Mouse (Mus musculus): ENCODE measurements around the gene Rbms3. TPM values are rescaled to one million over a fixed set of nuclear protein-coding genes. Genes with fewer than 3 reads are reported as not detected.

Rbms3 gene
- total RNA-seq, 4 experiments from 2014 or later = 3.4 to 5.5 (median 3.5) TPM

DNA sequence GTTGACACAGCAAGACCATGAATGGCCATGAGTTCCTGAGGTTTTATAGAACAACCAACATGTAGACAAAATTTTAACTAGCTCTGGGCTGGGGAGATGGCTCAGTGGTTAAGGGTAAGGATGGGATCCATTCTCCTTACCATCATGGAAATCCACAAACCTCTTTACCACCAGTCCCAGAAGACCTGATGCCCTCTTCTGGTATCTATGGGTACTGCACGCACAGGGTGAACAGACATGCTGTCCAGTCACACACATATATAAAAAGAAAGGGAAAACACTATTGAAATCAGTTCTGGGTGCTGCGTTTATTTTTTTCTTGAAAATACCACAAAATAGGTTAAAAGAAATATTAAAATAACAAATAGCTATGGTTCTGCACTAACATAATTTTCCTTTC lies 577.8 kb downstream of the Rbms3 start:
- no peak for DNase-seq (ENCODE audit: low spot score in 2 of 2)

DNA sequence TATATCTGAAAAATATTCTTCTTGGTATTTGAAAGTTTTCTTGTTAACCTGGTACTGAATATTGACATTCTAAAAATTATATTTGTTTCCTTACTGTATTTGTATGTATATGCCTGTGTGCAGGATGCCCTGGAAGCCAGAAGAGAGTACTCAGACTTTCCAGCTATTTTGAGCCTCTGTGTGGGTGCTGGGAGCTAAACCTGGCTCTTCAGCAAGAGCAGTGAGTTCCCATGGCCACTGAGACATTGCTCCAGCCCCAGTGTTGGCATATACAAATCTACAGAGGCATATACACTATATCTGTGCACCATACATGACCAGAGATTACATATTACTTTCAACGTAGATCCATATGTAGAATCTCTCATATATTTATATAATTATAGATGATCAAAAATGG lies 581.1 kb downstream of the Rbms3 start:
- no peak for DNase-seq (ENCODE audit: low spot score in 2 of 2)

DNA sequence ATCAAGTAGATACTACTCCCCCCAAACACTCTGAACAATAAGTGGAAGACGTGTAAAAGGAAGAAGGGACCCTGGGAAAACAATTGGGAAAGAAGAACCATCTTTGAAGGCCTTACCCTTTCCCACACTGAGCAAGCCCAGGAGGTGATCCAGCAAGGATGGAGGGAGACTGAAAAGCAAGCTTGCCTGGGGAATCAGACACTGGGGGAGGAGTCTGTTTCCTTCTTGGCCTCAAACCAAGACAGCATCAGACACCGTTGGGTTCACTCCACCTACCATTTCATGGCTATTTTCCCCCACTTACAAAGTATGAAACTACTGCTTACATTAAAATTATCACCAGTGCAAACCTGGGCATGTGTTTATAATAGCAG lies 587.7 kb downstream of the Rbms3 start:
- no peak for DNase-seq (ENCODE audit: low spot score in 2 of 2)

DNA sequence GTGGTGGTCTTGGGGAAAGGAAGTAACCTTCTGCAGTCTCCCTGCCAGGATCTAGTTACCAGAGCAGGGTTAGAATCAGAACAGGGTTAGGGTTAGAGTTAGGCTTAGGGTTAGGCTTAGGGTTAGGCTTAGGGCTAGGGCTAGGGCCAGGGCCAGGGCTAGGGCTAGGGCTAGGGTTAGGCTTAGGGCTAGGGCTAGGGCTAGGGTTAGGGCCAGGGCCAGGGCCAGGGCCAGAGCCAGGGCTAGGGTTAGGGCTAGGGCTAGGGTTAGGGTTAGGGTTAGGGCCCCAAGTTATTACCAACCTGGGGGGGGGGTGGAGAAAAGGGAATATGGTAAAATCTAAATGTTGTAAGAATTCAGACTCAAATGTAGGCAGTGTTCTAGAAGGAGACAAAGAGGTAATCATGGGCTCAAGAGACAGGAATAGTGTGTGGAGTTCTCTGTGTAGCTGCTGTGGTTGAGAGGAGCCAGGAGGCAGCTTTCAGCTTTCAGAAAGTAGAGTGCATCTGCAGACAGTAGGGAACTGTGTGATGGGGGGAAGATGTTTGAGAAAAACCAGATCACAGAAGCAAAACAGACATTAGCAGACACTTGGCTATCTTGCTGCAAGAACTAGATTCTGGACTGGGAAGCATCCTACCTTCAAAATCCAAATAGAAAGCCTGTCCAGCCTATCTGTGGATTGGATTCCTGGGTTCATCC lies 588.3 kb downstream of the Rbms3 start:
- no peak for DNase-seq (ENCODE audit: low spot score in 2 of 2)

DNA sequence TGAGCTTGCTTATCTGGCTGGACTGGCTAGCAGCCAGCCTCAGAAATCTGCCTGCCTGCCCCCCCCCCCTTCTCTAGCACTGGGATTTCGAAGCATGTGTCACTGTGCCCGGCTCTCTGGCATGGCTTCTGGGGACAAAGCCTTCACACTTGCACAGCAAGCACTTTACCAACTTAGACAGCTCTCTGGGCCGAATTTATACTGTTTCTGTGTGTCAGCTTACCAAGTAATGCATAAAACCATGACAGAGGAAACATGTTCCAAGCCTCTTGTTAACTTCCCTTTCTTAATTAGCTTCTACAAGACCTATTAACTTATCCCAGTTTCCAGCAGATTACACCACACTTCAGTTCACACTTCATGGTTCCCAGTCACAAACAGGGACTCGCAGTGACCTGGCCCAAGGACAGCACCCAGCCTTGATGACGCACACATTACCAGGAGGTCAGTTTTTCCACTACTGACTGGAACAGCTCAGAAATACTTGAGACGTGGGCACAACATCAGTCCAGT lies 589.7 kb downstream of the Rbms3 start:
- DNase-seq (ENCODE audit: low spot score in 2 of 2) = peak; percentile 24 to 37

DNA sequence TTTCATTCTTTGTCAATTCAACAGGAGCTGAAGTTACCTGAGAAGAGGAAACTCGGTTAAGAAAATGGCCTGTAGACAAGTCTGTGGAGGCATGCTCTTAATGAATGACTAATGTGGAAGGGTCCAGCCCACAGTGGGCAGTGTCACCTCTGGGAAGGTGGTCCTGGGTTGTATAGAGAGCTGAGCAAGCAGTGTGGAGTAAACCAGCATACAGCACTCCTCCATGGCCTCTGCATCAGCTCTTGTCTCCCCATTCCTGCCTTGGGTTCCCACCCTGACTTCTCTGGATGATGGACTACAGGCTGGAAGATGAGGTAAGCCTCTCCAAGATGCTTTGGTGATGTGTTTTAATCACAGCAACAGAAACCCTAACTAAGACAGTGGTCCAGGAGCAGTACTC lies 597.0 kb downstream of the Rbms3 start:
- DNase-seq (ENCODE audit: low spot score in 2 of 2) = no peak

DNA sequence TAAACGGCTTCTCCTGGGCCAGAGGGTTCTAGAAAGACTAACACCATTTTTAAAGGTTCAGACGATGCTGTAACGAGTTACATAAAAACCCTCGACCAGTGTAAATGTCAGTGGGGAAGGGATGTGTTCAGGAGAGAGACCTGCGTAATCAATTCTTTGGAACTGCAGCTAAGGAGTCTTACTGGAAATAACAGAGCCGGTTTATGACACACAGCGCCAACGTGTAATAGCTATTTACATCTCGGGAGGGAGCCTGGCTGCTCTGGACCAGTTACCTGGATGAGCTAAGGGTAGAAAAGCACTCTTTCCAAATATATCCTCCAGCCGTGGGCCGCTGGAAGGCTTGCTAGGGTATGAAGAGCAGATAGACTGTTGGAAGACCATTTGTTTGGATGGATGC lies 598.5 kb downstream of the Rbms3 start:
- DNase-seq (ENCODE audit: low spot score in 2 of 2) = no peak

DNA sequence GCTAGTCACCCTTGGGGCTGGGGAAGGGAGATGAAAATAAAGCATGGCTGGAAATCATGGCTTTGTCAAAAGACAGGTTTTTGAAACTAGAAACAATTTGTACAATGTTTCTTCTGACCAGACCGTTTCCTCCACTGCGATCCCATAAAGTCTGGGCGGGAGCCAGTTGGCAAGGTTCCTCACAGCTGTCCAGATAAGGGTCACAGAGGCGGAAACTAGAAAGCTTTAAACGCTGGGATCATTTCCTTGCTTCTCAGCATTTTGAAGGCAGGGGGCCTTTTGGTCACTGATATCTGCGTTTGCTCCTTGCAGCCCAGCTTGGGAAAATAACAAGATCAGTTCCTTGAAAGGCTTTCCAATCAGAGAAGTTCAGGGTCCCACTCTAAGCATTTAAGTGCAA lies 598.9 kb downstream of the Rbms3 start:
- peak; percentile 67 to 84 for DNase-seq (ENCODE audit: low spot score in 2 of 2)

DNA sequence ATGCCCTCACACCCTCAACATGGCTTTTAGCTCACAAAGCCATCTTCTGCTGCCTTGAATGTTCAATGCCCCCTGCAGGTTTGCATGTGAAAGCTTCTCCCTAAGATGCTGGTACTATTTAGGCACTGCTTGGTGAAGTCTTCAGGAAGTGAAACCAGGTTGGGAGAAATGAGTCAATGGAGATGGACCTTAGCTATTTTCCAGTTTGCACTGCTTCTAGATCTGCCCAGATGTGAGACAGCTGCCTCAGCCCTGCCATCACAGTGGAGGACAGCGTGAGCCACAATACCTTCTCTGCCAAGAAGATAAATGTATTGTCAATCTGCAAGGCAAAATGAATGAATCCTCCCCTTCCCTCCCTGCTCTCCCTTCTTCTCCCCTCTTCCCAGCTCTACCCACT lies 599.8 kb downstream of the Rbms3 start:
- DNase-seq (ENCODE audit: low spot score in 2 of 2) = no peak

DNA sequence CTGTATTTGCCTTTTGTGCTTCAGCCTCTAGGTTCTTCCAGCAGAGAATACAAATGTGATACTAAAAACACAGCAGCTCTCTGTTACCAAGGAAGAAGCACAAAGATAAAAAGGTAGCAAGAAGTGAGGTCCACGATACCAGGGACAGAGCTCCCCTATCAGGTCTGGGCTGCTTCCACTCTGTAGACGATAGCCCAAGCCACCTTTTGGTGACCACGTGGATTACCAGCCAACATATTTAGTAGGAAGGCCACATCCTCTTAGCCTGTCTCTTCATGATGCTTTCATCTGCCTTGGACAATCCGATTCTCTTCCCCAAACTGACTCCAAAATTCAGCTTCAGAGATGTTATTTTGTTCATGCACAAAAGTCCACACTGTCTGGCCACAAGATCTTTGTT lies 601.1 kb downstream of the Rbms3 start:
- no peak for DNase-seq (ENCODE audit: low spot score in 2 of 2)

DNA sequence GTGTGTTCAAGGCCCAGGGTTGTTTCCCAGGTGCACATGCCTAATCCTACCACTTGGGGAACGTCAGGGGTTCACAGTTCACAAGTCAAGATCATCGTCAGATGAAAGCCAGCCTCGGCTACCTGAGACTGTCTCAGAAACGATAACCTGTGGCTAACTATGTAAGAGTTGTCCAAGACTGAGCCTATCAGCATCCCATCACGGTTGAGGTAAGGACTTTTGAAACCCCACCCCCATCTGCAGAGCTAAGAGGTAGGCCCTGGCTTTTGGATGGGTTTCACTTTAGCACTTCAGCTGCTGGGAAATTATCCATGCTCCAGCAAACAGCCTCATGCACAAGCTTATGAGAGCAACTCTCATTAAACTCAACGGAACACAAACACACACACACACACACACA lies 607.6 kb downstream of the Rbms3 start:
- no peak for DNase-seq (ENCODE audit: low spot score in 2 of 2)

DNA sequence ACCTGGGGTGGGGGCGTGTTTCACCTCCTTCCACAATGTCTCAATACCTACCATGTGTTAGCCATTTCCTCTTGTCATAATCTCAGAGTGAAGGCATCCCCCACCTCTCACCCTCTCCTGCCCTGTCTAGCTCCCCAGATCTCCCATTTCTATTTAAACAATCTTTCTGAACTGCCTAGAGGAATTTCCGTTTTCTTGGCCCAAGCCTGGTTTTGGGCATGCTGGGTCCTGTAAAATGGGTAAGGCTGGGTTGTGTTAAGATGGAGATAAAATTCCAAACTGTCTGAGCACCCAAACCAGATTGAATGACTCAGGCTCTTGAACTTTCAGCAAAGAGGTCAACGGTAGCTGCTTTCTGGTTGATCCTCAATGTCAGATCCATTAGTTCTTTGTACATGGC lies 608.2 kb downstream of the Rbms3 start:
- no peak for DNase-seq (ENCODE audit: low spot score in 2 of 2)

DNA sequence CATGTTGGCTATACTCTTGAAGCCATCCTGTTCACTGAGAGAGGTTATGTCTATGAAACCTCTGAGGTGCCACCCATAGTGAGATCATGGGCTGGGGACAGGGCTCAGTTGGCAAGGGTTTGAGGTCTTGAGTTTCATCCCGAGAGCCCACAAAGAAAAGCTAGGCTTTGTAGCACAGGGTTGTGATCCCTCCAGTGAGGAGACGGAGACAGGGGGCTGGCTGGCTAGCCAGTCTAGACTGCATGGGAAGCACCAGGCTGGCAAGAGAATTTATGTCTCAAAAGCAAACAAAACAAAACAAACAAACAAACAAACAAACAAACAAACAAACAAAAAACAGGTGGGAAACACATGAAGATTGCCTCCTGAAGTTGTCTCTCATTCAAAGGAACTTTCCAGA lies 609.5 kb downstream of the Rbms3 start:
- DNase-seq (ENCODE audit: low spot score in 2 of 2) = no peak

DNA sequence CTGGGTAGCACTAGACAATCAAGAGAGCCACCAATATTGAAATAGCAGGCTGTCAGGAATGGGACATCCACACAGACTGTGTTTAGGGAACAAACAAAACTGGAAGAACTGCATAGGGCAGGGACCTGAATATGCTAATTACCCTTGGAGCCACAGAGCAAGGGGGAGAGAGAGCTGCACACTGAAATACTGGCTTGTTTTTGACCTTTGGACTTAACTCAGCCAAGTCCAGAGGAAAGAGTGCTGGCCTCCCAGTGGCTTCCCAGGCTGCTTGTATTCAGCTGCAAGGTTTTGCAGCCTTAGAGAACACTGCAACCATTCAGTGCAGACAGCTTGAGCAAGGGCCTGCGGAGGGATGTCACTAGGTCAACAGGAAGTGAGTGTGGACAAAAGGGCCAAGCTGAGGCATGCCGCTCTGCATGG lies 611.0 kb downstream of the Rbms3 start:
- no peak for DNase-seq (ENCODE audit: low spot score in 2 of 2)

DNA sequence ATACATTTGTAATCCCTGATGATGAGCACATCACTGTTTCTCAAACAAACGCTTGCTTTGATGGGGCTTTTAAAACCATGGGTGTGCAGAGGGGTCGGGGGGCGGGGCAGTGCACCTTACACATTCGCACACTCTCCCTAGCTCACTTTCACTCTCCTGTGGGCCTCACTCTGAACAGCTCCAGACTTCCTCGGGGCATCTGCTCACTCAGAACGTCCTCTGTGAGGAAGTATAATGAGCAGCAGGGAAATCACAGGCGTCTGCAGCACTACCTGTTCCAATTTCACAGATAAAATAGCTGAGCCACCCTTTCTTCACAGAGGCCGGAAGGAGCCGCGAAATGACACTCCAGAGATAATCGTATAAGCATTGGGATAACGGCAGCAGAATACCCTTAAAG lies 611.4 kb downstream of the Rbms3 start:
- no peak for DNase-seq (ENCODE audit: low spot score in 2 of 2)

DNA sequence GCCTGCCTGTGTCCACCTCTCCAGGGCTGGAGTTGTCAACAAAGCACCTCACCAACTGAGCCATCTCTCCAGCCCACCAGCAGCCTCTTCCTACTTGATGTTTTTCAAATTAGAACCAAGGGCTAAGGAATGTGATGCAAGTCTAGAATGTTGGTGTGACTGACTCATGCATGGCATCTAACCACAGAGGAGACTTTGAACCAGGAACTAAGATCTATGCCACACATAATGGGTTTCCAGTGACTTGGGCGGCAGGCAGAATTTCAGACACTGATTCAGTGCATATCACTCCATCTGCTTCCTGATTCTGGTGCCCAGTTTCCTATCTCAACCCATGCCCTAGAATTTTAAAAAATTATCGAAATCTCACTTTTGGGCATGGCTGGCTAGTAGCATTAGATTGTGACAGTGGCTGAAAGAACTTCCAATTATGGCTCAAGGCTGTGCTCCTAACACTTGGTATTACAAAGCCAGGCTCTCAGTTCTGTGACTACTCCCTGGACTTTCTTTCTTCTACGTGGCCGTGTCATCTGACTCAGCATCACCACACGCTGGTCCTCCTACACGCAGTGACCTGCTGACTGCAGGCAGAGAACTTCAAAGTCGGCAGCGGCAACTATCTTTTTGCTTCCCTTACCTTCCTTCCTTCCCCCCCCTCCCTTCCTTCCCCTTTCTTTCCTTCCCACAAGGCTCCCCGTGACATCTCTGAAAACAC lies 613.0 kb downstream of the Rbms3 start:
- no peak for DNase-seq (ENCODE audit: low spot score in 2 of 2)

DNA sequence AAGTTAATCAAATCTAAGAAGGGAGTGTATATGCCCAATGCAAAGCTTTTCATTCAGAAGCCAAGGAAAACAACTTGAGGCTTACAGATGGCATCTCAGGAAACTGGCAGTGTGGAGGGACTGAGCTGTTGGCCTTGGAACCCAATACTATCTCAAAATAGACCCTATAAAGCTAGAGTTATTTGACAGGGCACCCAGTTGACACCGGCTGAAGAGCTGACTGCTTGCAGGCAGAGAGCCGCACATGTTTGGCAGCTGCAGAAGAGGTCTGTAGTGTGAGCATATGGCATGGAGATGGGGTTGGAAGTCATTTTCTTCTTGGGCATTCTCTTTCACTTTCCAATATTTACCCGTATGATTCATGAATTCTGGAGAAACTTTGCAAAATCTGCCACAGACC lies 616.3 kb downstream of the Rbms3 start:
- DNase-seq (ENCODE audit: low spot score in 2 of 2) = peak in 1 of 2 experiments; percentile 35

DNA sequence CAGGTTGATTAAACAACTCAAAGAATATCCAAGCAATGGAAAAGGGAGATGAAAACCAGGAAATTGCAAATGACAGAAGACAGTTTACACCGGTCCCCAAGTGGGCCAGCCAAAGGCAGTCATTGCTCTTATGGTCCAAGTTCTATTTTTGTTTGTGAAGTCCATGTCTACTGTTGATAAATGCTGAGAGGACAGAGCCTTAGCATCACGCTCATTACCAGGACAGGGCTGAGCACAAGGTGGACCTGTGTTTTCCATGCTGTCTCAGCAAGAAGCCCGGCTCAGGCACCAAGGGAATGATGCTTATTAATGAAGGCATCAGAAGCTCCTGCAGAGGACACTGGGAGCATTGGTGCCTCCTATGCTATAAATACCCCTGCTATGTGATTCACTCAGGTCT lies 618.9 kb downstream of the Rbms3 start:
- no peak for DNase-seq (ENCODE audit: low spot score in 2 of 2)

DNA sequence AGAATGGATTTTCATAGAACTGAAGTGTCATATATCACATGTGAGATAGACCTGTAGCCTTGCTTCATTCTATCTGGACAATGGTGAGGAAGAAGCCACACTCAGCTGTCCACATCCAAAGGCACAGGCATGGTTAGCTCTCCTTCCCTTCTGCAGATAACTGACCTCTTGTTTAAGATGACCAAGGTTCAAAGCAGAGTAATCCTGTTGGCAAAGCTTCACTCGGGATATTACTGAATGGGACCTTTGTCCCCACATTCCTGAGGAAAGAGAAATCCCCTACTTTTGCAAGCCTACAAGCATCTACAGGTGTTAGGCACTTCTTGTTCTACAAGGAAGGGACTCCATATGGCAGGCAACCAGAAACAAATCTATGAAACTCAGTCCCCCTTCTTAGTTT lies 621.5 kb downstream of the Rbms3 start:
- DNase-seq (ENCODE audit: low spot score in 2 of 2) = no peak

DNA sequence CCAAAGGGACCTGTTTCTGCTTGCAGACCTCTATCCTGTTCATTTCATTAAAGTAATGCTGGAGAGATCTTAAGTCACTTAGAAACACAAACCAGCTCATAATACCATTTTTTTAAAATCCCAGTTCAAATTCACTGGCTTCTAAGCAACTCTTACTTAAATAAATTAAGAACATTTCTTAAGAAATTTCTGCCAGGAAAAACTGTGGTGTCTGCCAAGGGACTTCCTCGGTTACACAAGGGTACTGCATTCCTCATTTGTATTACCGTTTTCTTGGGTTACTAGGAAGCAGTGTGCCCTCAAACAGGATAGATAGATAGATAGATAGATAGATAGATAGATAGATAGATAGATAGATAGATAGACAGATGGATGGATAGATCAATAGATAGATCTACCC lies 627.6 kb downstream of the Rbms3 start:
- DNase-seq (ENCODE audit: low spot score in 2 of 2) = no peak

DNA sequence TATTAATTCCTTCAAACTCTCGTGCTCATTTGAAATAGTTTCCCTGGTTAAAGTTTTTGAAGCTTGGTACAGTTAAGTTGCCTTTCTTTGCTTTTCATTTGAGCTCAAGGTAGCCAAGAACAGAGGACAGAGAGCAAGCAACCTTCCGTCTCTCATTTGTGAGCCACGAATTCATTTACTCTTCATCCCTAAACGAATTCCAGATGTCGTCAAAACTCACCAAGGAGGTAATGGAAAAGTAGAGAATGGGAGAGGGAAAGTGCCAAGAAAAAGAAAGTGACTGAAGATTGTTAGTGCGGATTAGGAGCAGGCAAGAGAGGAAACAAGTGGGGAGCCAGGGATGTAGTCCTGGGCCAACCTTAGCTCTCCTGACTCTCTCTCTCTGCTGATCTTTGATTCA lies 630.5 kb downstream of the Rbms3 start:
- DNase-seq (ENCODE audit: low spot score in 2 of 2) = no peak

DNA sequence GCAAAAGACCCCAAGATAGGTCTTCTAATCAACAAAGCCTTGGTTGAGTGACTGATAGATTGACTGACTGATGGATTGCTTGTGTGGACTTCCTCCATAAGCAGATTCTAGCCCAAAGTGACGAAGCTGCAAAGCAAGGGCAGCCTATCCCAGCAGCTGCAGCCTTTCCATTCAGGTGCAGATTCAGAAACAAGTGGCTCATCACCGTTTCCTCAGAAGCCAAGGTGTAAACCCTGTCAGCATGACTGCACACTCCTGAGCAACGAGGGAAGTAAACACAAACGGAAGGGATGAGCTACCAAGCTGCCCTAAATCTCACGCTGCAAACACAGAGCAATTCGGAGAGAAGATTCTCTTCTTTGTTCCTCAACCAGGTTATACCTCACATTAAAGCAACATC lies 639.4 kb downstream of the Rbms3 start:
- DNase-seq (ENCODE audit: low spot score in 2 of 2) = no peak

DNA sequence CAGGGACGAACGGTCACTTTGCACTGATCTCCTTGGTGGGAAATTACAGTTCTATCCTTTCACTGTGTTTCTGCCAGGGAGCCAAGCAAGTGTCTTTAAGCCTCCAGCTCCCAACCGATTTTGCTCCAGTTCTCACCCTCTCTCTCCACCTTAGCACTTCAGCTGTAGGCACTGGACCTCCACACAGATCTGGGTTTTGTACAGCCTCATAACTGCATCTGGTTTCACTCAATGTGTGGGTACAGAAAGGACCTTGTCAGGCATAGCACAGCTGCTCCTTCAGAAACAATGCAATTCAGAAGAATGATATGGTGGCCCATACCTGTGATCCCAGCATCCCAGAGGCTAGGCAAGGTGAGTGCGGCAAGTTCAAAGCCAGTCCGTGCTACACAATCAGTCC lies 648.9 kb downstream of the Rbms3 start:
- no peak for DNase-seq (ENCODE audit: low spot score in 2 of 2)

Data from gastrocnemius, adult 8-10 months (tissue).